Mouse (Mus musculus): ENCODE results near the gene Zfp775. TPM values are rescaled to one million over a fixed set of nuclear protein-coding genes. Genes with fewer than 3 reads are reported as not detected.

Gene Zfp775
- total RNA-seq, 2 experiments from 2014 or later: 1.7 TPM; not detected in 1

DNA sequence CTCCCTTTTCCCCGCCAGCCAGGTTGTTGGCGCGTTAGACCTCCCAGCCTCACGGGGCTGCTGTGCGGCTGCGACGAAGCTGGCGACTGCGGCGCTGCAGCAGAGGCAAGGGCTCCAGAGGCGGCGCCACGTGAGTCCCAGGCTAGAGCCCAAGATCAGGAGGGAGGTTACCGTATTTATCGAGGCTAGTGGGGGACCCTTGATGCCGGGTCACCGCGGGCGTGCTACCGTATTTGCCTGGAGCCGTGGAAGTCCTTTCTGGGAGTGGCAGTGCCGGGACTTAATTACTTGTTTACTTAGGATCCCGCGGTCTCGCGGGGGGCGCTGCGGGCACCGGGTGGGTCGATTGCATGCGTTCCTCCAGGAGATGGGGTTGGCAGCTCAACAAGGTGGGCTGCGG, 25.1 kb downstream of the Zfp775 start:
- ATAC-seq (replicated peaks; ENCODE audit: poor library complexity, severe bottlenecking): peak; percentile 58

DNA sequence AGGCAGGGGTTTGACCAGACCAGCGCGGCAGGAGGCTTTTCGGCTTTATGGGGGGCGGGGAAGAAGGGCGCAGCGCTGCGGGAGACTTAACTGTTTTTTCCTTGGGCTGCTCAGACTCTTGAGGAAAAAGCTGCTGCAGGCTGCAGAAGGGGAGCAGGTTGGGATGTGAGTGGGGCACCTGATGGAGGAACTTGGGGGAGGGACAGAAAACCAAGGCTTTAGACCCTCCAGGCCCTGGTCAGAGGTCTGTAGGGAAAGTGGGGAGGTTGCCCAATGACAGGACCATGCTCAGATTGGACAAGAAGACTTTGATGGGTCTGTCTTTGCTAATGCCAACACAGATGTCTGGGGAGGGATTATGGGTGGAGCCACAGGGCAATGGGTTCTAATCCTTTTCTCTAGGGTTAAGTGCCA, 25.7 kb downstream of the Zfp775 start:
- no peak for ATAC-seq (replicated peaks; ENCODE audit: poor library complexity, severe bottlenecking)

DNA sequence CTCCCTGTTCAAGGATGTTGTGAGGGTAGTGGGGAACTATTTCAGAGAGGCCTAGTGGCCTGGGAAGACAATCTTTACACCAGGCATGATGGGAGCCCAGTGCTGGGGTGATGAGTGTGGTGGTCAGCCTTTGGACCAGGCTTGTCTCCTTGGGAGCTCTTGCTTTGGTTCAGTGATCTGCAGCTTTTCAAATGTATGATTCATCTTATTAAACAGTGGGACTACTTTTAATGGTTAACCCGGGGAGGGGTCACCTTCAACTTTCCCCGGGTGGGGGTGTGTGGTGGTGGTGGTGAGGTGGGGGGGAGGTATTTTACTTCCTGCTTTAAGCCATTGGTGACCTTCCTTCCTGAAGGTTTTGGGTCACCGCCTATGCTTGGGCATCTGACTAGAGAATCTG, 26.5 kb downstream of the Zfp775 start:
- no peak for ATAC-seq (replicated peaks; ENCODE audit: poor library complexity, severe bottlenecking)

DNA sequence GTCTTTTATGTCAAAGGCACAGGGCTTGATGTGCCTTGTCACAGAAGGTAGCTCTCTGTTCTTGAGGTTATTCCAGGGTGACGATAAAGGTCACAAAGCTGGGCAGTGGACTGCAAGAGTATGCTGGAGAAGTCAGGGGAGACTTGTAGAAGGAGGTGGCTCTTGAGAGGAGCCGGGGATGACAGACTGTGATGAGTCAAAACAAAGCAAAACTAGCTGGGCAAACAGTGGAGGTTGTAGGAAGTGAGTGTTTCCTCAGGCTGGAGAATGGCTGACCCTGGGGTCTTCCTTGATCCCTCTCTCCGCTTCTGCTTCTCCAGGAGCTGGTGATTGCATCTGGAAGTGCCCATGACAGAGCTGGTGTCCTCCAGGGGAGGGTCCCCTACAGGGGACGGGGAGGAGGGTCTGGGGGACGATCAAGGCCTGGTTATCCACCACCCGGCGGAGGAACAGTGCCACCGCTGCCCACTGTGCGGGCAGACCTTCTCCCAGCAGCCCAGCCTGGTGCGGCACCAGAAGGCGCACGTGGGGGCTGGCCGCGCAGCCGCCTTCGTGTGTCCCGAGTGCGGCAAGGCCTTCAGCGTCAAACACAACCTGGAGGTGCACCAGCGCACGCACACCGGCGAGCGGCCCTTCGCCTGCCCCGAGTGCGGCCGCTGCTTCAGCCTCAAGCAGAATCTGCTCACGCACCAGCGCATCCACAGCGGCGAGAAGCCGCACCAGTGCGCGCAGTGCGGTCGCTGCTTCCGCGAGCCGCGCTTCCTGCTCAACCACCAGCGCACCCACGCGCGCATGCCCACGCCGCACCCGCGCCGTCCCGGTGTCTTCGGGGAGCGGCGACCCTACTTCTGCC, 27.2 kb downstream of the Zfp775 start:
- ATAC-seq (replicated peaks; ENCODE audit: poor library complexity, severe bottlenecking): peak; percentile 62

DNA sequence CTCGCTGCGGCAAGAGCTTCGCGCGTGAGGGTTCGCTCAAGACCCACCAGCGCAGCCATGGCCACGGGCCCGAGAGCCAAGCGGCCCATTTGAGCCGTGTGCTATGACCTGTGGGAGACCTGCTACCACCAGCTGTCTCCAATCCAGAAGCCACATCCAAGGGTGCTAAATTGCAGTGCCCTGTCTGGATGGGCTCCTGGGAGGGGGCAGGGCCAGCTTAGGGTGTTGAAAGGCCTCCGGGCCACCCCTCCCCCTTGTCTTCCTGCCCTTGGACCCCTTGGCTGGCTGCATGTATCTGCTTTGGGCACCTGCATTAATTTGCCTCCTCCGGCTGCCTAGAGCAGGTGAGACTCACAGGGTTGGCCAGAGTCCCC, 27.8 kb downstream of the Zfp775 start:
- no peak for ATAC-seq (replicated peaks; ENCODE audit: poor library complexity, severe bottlenecking)

DNA sequence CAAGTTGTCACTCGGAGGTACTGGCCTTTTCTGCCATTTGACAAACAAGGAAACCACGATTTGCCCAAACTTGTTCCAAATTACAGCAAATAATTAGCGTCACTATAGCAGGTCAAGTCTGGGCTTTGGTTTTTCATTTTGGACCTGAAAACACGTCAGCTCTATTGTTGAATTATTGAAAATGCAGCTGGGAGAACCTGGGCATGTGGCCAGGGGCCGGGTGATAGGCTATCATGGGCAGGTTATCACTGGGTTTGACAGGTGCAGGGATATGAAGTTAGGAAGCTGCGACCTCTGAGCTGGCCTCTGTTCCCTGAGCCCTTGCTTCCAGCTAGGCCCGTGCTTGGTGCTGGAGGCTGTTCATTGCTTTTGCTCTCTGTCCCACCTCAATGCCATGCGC, 29.0 kb downstream of the Zfp775 start:
- ATAC-seq (replicated peaks; ENCODE audit: poor library complexity, severe bottlenecking): no peak

DNA sequence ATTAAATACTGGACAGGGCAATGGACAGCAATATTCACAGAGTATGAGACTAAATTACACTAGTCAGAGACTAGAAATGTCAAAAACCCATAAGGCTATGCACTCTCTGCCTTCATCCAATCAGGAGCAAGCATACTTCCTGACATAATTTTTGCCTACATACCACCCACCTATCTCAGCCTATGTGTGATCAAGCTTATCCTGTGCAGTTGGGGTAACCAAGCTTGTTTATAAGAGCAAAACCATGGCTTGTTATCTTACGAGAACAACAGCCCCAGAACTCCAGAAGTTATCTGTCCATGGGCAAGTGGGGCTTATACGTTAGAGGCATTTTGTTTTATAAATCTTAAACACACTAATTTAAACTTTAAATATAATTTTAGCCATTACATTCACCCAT, 33.2 kb downstream of the Zfp775 start:
- no peak for ATAC-seq (replicated peaks; ENCODE audit: poor library complexity, severe bottlenecking)

DNA sequence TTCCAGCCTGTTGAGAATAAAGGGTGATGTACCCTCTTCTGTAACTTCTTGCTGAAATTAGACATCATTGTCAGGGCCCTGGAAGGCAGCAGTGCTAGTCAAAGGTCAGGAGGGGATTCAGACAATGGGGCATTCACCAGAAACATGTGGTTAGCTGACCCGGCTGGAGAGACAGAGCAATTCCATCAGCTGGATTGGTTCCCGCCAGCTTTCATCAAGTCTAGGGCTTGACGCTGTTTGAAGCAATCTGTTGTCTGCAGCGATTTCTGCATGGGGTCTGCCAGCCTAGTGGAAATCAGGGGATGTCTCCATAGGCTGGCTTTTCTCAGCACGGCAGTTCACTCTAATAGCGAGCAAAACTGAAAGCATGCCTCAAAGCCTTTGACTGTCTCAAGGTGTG, 34.7 kb downstream of the Zfp775 start:
- ATAC-seq (replicated peaks; ENCODE audit: poor library complexity, severe bottlenecking): no peak

DNA sequence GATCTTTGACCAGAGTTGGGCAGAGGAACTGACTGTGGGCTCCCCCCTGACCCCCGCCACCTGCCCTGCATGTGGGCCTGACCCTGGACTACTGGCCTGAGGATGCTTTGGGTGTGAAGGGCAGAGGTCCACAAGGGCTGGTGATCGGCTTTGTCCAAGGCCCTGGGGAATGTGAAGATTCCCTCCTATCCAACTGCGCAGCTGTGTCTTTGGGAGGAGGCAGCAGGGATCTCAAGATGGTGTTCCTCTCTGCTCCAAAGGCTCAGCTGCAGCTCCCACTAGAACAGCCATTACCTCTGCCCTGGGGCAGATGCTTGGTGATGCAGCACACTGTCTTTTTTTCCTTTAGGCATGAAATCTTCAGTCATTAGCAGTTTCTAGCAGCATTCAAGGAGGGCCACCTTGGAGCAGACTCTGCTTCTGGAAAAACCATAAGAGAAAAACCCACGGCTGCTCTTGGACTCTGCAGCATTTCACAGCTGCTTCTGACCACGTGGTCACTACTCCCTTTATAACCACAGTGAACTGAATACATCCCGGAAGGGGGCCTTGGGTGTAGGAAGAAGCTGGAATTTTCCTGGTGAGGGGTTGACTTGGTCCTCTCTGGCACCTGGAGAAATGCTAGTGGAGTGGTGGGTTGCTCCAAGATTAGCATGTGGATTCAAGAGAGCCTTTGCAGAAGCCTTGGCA, 36.1 kb downstream of the Zfp775 start:
- no peak for ATAC-seq (replicated peaks; ENCODE audit: poor library complexity, severe bottlenecking)

DNA sequence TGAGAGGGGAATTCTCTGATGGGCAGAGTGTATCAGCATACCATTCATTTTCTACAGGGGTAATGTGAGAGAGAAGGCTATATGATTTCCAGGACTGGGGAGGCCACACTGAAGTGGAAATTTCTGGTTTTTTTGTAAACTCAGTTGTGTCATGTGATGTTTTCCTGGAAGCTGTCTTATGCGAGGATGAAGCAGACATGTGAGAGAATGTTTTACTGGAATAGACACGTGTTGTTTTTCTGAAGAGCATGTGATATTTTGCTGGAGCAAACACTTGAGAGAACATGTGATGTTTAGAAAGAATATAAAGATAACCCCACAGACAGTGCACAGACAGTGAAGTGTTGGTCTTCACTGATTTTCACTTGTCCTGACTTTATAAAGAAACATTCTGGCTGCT, 36.7 kb downstream of the Zfp775 start:
- ATAC-seq (replicated peaks; ENCODE audit: poor library complexity, severe bottlenecking): no peak

DNA sequence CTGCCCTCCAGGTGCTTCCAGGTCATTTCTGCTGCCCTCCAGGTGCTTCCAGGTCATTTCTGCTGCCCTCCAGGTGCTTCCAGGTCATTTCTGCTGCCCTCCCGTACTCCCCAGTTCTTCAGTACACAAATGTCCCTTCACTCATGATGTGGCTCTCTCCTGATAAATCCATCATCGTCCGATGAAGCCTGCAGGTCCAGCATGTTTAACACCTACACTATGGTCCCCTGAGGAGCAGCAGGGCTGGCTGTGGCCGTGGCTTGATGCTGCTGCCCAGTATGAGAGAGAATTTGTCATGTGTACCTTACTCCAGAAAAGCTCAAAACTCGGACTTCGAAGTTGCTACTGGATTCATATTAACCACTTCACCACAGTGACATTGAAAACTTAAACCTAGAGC, 39.5 kb downstream of the Zfp775 start:
- ATAC-seq (replicated peaks; ENCODE audit: poor library complexity, severe bottlenecking): no peak

DNA sequence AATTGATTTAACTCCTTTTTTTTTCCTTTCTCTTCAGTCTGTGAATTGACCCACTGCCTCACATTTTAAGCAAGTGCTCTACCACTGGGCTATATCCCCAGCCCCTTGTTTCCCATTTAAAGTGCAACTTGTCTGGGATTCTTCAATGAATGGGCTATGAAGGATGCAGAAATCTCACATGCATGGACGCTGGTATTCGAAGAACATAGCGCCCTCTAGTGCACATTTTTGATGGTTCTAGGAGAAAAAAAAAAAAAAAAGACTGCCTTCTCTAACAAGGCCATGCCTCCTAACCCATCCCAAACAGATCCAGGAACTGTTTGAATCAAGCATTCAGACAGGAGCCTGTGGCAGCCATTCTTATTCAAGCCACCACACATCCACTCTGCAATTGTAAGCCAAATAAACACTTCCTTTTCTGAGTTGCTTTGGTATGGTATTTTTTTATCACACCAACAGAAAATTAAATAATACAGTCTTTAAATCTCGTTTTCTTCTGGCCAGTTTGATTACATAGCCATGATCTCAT, 41.0 kb downstream of the Zfp775 start:
- no peak for ATAC-seq (replicated peaks; ENCODE audit: poor library complexity, severe bottlenecking)

DNA sequence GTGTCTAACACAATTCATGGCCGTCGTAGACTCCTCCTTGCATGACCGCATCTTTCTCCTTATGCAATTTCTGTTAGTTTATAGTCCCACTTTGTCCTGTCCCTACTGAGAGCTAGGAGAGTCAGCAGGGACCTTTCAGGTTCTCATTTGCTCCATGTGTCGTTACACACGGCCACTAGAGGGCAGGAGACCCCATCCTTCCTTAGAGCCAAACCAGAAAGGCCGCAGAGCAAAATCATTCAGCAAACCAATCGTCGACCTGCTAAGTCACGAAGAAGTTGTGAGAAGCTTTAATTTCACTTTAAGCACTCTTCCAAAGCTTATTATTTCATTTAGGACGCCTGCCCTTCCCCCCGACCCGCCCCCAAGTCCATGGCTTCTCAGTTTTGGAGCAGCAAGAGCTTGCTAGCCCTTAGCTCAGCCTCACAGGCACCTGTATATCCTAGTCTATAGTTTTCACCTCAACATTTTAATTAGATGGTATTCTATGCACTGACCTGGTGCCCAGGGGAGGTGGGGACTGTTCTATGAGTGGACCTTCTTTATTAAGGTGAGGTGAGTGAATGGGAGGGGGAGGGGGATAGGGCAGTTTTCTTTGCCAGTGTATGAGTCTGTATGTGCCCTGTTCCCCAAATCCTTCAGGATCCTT, 43.9 kb downstream of the Zfp775 start:
- peak; percentile 71 for ATAC-seq (replicated peaks; ENCODE audit: poor library complexity, severe bottlenecking)

DNA sequence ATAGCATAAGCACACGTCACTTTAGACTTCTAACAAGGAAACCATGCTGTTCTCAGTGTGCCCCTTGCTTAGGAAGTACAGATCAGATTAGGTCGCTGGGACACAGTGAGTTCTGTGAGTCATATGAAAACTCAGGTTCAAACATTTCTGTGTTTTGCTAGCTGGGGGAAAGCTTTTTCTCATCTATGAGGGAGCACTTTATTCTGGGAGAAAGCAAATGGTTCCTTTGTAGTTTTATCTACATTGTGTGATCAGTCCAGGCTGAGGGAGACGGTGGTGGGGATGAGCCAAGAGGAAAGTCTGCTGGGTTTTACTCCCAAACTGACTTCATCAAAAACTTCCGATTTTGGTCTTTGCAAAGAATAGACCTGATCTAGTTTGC, 44.4 kb downstream of the Zfp775 start:
- ATAC-seq (replicated peaks; ENCODE audit: poor library complexity, severe bottlenecking): no peak

DNA sequence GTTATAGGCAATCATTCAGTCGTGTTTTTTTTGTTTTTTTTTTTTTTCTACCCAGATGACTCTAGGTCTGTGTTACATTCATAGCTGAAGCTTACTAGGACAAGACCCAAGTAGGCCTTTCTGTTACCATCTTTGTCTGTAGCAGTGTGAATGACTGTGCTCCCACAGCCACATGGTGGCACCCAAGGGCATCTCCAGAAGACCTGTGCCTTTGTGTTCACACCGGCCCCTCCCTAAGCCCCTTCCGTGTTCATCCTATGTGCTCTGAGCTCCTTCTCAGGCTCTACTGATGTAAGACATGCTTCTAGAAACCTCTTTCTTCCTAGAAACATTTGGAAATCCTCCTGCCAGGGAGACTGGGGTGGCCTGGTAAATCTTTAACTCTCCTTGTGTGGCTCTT, 45.1 kb downstream of the Zfp775 start, which contains the start of gene Gimap8:
TSS of gene Gimap8 (plus strand) at position 240 of the 400 bp plus-strand sequence.
- ATAC-seq (replicated peaks; ENCODE audit: poor library complexity, severe bottlenecking): peak; percentile 66

DNA sequence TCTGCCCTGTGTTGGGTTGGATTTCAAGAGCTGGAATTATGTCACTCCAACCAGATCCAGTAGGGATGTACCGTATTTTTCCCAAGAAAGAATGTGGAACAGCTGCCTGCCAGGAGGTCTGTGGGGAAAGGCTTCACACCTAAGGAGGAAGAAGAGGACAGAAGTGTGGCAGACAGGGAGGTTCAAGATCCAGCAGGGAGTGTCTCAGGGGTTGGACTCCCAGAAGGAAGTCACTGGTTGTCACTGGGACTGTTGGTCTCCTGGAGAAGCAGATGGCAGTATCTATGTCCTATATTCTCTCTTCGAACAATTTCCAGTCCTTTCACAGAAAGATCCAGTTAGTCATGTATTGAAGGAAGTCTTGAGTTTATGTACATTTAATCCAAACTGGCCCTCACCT, 45.7 kb downstream of the Zfp775 start:
- no peak for ATAC-seq (replicated peaks; ENCODE audit: poor library complexity, severe bottlenecking)

DNA sequence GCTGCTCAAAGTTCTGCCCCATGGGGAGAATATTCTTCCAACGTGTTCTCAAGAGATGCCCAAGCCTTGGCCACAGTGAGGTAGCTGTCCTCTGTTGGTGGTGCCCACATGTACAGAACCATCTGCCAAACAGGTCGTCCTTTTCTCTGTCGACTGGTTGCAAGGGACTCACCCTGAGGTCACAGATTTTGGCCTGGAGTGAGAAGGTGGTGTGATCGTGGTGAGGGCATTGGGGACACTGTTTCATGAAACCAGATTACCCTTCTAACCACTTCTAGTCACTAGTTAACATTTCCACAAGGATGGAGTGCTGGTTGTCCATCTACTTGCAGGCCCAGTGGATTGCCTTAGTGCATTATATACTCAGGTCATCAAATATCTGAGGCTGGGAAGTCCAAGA, 46.9 kb downstream of the Zfp775 start:
- no peak for ATAC-seq (replicated peaks; ENCODE audit: poor library complexity, severe bottlenecking)

DNA sequence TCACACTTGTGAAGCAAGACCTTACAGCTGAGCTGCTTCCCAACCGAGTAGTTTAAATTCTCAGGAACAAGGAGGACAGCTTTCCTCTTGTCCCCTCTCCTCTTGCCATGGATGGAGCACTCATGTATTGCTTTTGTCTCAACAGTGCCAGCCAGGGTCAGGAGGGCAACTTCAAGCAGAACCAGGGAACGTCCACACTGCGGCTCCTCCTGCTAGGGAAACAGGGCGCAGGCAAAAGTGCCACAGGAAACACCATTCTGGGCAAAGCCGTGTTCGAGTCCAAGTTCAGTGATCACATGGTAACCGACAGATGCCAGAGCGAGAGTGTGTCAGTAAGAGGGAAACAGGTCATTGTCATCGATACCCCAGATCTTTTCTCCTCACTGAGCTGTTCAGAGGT, 48.2 kb downstream of the Zfp775 start:
- ATAC-seq (replicated peaks; ENCODE audit: poor library complexity, severe bottlenecking): no peak

DNA sequence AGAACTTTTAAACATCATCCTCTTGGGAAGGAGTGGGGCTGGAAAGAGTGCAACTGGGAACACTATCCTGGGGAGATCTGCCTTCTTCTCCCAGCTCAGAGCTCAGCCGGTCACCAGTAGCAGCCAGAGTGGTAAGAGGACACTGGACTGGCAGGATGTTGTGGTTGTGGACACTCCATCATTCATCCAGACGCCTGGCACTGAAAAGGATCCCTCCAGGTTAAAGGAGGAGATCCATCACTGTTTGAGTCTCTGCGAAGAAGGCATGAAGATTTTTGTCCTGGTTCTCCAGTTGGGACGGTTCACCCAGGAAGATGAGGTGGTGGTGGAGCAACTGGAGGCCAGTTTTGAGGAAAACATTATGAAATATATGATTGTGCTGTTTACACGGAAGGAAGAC, 56.9 kb downstream of the Zfp775 start:
- ATAC-seq (replicated peaks; ENCODE audit: poor library complexity, severe bottlenecking): no peak

DNA sequence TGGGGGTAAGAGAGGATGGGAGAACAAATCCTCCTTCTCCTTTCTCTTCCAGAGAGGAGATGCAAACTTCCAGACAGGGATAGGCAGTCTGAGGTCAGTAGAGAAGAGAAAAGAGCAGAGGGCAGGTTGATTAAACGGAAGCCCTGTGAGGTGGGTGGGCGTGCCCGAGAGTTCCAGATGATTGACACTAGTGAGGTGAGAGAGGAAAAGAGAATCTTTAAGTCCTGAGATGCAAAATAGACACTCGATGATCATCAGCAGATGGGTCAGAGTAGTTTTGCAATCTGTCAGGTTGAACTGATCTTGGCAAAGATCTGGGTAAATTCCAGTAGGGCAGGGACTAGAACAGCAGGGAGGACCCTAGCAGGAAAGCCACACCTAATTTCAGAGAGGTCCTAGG, 62.9 kb downstream of the Zfp775 start:
- ATAC-seq (replicated peaks; ENCODE audit: poor library complexity, severe bottlenecking): no peak

DNA sequence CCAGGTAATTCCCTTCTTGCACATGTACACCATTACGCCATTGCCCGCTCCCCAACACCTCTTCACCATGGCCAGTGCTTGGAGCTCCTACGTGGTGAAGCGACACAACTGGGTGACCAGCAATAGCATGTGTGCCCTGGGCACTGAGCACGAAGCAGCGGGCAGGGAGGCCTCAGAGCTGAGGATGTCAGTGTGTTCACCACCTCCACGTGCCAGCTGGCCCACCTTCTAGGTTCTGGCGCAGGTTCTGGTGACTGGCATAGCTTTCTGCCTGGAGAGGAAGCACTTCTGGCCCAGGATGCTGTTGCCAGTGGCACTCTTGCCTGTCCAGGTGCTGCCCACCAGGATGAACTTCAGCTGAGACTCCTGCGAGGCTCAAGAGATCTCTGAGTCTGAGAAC, 63.6 kb downstream of the Zfp775 start:
- no peak for ATAC-seq (replicated peaks; ENCODE audit: poor library complexity, severe bottlenecking)
